Mouse (Mus musculus) embryonic facial prominence, embryonic 13.5 days (tissue): Measurements from ENCODE around the gene Fam57b. TPM values are rescaled to one million over a fixed set of nuclear protein-coding genes. Genes with fewer than 3 reads are reported as not detected.

Source experiments
- ATAC-seq: fragments of 200-750 bp; cut with Nextera tagmentation; 2 replicates; pipeline ENCODE4 v1.8.0; 2017; ENCODE audit warnings: low read depth; ENCODE audit not compliant: insufficient number of reproducible peaks, insufficient read depth, low FRiP score, low TSS enrichment
- H3K27ac ChIP-seq: fragments of 300-500 bp; sonication (generic); 2 replicates; pipeline ENCODE4 v1.5.1; 2015; ENCODE audit warnings: moderate library complexity, mild to moderate bottlenecking, inconsistent platforms
- H3K27me3 ChIP-seq: fragments of 300-500 bp; sonication (generic); 2 replicates; pipeline ENCODE4 v1.6.1; 2015; ENCODE audit warnings: mild to moderate bottlenecking, inconsistent platforms
- H3K36me3 ChIP-seq: fragments of 300-500 bp; sonication (generic); 2 replicates; pipeline ENCODE4 v1.6.1; 2015; ENCODE audit warnings: mild to moderate bottlenecking, inconsistent platforms
- H3K4me1 ChIP-seq: fragments of 300-500 bp; sonication (generic); 2 replicates; pipeline ENCODE4 v1.6.1; 2015; ENCODE audit warnings: inconsistent platforms
- H3K4me2 ChIP-seq: fragments of 300-500 bp; sonication (generic); 2 replicates; pipeline ENCODE4 v1.6.1; 2015; ENCODE audit warnings: moderate library complexity, mild to moderate bottlenecking, inconsistent platforms
- H3K4me3 ChIP-seq: fragments of 300-500 bp; sonication (generic); 2 replicates; pipeline ENCODE4 v1.5.1; 2015; ENCODE audit warnings: mild to moderate bottlenecking, inconsistent platforms
- H3K9ac ChIP-seq: fragments of 300-500 bp; sonication (generic); 2 replicates; pipeline ENCODE4 v1.6.1; 2015; ENCODE audit warnings: mild to moderate bottlenecking, inconsistent platforms
- H3K9me3 ChIP-seq: fragments of 300-500 bp; sonication (generic); 2 replicates; pipeline ENCODE4 v1.6.1; 2016; ENCODE audit warnings: inconsistent platforms
- WGBS: fragments of 180-500 bp; shearing (Covaris S2); methylation state at CpG from one replicate; pipeline ENCODE4 v1.1.7; 2015; ENCODE audit warnings: mixed read lengths; 5-methylcytosine and 5-hydroxymethylcytosine counted together
- polyA plus RNA-seq: library from polyadenylated mRNA; unstranded; fragments of >200 nt; fragmentation: Nextera tagmentation; extraction: Ambion mirVana; gene quantifications from 2 replicates; pipeline ENCODE4 v1.2.1, GENCODE M21; 2015

Fam57b gene
- polyA plus RNA-seq = 0.45 and 0.70 TPM in 2 replicates

- no peak for ATAC-seq
- H3K9me3 ChIP-seq = no peaks in the 10 kb centered on the region
- peak within 1 kb of the TSS; percentile 78 for H3K4me3 ChIP-seq
- H3K4me1 ChIP-seq = peaks cover 44% of the 10 kb centered on the region
- 29% methylated on average over 21 of the region's 21 CpGs for WGBS
- peaks cover 34% of the 10 kb centered on the region for H3K36me3 ChIP-seq
- peak within 1 kb of the TSS; percentile 91 for H3K9ac ChIP-seq
- peak within 1 kb of the TSS; percentile 89 for H3K4me2 ChIP-seq
- H3K27me3 ChIP-seq = no peaks in the 10 kb centered on the region
- peak within 1 kb of the TSS; percentile 98 for H3K27ac ChIP-seq
Observed at GRCm38 (mm10) chr7:126797411-126798126, at the start of gene Fam57b. TSS of gene Fam57b (plus strand) at chr7:126797668.

GRCm38 (mm10) chr7:126748824-126749223 is 48.6 kb upstream of the Fam57b start:
- ATAC-seq = no peak
- H3K9ac ChIP-seq = 0 out of 2 replicates have a peak overlapping the region, but pooled peaks have one; percentile 11
- H3K36me3 ChIP-seq = no peaks in the 10 kb centered on the region
- no peak overlapping the region for H3K4me3 ChIP-seq
- no peak overlapping the region for H3K4me2 ChIP-seq
- peaks cover 9% of the 10 kb centered on the region; the same call in 1 of the 2 replicates for H3K4me1 ChIP-seq
- no peaks in the 10 kb centered on the region for H3K27me3 ChIP-seq
- H3K27ac ChIP-seq = 0 out of 2 replicates have a peak overlapping the region, but pooled peaks have one; percentile 33
- WGBS = 71% methylated on average over 7 of the region's 7 CpGs
- H3K9me3 ChIP-seq = no peaks in the 10 kb centered on the region

GRCm38 (mm10) chr7:126749582-126750343 is 47.7 kb upstream of the Fam57b start:
- H3K27me3 ChIP-seq = no peaks in the 10 kb centered on the region
- H3K36me3 ChIP-seq = no peaks in the 10 kb centered on the region
- no peak overlapping the region for H3K4me2 ChIP-seq
- H3K4me1 ChIP-seq = peaks cover 9% of the 10 kb centered on the region; the same call in 1 of the 2 replicates
- no peak overlapping the region for H3K9ac ChIP-seq
- no peak overlapping the region for H3K4me3 ChIP-seq
- no peaks in the 10 kb centered on the region for H3K9me3 ChIP-seq
- 97% methylated on average over 17 of the region's 17 CpGs for WGBS
- no peak for ATAC-seq
- H3K27ac ChIP-seq = no peak overlapping the region

GRCm38 (mm10) chr7:126754866-126755265 is 42.6 kb upstream of the Fam57b start:
- 0 out of 2 replicates have a peak, but pooled peaks have one; percentile 57 for ATAC-seq
- Histone ChIP-seq H3K27me3 (no peaks in the 10 kb centered on the region), H3K4me2 (peak overlapping the region; percentile 39), H3K4me3 (no peak overlapping the region), H3K9ac (peak overlapping the region; percentile 61), H3K27ac (peak overlapping the region; percentile 53; the same call in 1 of the 2 replicates), H3K36me3 (no peaks in the 10 kb centered on the region), H3K9me3 (no peaks in the 10 kb centered on the region), H3K4me1 (peaks cover 4% of the 10 kb centered on the region; the same call in 1 of the 2 replicates)
- WGBS = 2% methylated on average over 9 of the region's 9 CpGs

GRCm38 (mm10) chr7:126758539-126758938 is 38.9 kb upstream of the Fam57b start:
- no peak overlapping the region for H3K9ac ChIP-seq

DNA sequence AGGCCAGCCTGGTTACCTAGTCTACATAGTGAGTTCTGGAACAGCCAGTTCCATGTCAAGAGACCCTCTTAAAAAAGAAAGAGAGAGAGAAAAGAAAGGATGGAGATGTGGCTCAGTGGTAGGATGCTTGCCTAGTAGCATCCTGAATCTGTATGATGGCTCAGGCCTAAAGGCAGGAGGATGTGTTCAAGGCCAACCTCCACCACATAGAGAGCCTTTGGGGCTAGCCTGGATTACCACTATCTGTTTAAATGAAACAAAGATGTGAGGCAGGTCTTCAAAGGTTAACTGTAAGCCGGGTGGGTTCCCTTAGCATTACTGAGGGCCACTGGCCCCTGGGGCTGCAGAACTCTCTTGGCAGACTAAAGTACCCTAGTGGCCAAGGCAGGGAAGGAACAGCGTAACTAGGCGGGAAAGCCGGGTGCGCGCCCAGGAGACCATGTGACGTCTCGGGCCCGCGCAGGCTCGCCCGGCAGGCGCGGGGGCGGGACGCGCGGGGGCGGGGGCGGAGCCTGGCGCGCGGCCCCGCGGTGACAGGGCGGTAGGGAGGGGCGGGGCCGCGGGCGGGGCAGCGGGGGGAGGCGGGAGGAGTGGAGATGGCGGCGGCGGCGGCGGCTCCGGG is 38.3 kb upstream of the Fam57b start, which contains the start of gene Mapk3:
Mapk3 (plus strand) TSS at position 552 of the 622 bp plus-strand sequence.
- H3K9ac ChIP-seq = peak within 1 kb of the TSS; percentile 90
- WGBS = 1% methylated on average over 25 of the region's 38 CpGs
- peak; percentile 56; the same call in 1 of the 2 replicates for ATAC-seq
- peaks cover 38% of the 10 kb centered on the region for H3K4me1 ChIP-seq
- H3K27ac ChIP-seq = peak within 1 kb of the TSS; percentile 88
- no peaks in the 10 kb centered on the region for H3K9me3 ChIP-seq
- peak within 1 kb of the TSS; percentile 87 for H3K4me2 ChIP-seq
- peak within 1 kb of the TSS; percentile 77 for H3K4me3 ChIP-seq
- H3K36me3 ChIP-seq = peaks cover 10% of the 10 kb centered on the region
- no peaks in the 10 kb centered on the region for H3K27me3 ChIP-seq

More at GRCm38 (mm10) chr7:126758539-126758938, 38.9 kb upstream of the Fam57b start:
- ATAC-seq = no peak
- Histone ChIP-seq H3K4me2 (no peak overlapping the region), H3K4me3 (no peak overlapping the region), H3K27me3 (no peaks in the 10 kb centered on the region), H3K27ac (no peak overlapping the region), H3K36me3 (peaks cover 4% of the 10 kb centered on the region), H3K4me1 (peaks cover 38% of the 10 kb centered on the region), H3K9me3 (no peaks in the 10 kb centered on the region)
- WGBS = 64% methylated on average over 7 of the region's 7 CpGs

DNA sequence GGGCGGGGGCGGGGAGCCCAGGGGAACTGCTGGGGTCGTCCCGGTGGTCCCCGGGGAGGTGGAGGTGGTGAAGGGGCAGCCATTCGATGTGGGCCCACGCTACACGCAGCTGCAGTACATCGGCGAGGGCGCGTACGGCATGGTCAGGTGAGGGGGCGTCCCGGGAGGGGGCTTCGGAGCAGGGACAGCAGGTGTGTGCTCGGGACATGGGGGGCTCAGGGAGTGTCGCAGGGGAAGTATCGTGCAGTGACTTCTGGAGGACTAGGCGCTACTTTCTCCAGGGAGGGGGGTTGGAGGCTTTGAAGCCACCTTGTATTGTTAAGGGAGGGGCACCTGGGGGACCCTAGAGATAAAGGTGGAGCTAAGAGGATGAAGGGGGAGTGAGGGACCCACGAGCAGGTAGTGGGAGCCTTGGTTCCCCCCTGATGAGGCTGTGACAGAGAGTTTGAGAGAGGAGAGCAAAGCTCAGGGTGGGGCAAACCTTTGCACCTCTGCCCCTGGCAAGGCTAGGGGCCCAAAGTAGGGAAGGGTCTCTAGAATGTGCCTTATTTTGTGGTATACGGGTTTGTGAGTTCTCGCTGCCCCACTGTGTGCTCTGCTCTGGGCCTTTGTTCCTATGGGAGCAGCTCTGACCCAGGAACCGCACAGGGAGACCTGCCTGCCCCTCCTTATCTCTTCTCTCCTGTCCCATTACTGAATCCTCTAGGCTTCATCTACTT is 37.6 kb upstream of the Fam57b start:
- H3K36me3 ChIP-seq = peaks cover 17% of the 10 kb centered on the region
- peak overlapping the region; percentile 88 for H3K27ac ChIP-seq
- ATAC-seq = peak; percentile 16; the same call in 1 of the 2 replicates
- H3K9me3 ChIP-seq = no peaks in the 10 kb centered on the region
- H3K4me3 ChIP-seq = peak overlapping the region; percentile 77
- peaks cover 38% of the 10 kb centered on the region for H3K4me1 ChIP-seq
- WGBS = under 1% methylated on average over 23 of the region's 24 CpGs
- no peaks in the 10 kb centered on the region for H3K27me3 ChIP-seq
- H3K4me2 ChIP-seq = peak overlapping the region; percentile 87
- H3K9ac ChIP-seq = peak overlapping the region; percentile 90

GRCm38 (mm10) chr7:126760391-126760802 is 37.1 kb upstream of the Fam57b start:
- Histone ChIP-seq H3K9ac (peak overlapping the region; percentile 90), H3K36me3 (peaks cover 23% of the 10 kb centered on the region), H3K27ac (peak overlapping the region; percentile 88), H3K4me1 (peaks cover 34% of the 10 kb centered on the region), H3K27me3 (no peaks in the 10 kb centered on the region), H3K4me2 (peak overlapping the region; percentile 87), H3K4me3 (peak overlapping the region; percentile 77), H3K9me3 (no peaks in the 10 kb centered on the region)
- 29% methylated on average over 3 of the region's 3 CpGs for WGBS
- ATAC-seq = 0 out of 2 replicates have a peak, but pooled peaks have one; percentile 2

- Histone ChIP-seq H3K4me2 (peak overlapping the region; percentile 87), H3K36me3 (peaks cover 28% of the 10 kb centered on the region), H3K27me3 (no peaks in the 10 kb centered on the region), H3K27ac (peak overlapping the region; percentile 88; the same call in 1 of the 2 replicates), H3K4me3 (peak overlapping the region; percentile 77), H3K9ac (peak overlapping the region; percentile 90), H3K9me3 (no peaks in the 10 kb centered on the region), H3K4me1 (peaks cover 34% of the 10 kb centered on the region)
- 65% methylated on average over 4 of the region's 4 CpGs for WGBS
- no peak for ATAC-seq
Observed at GRCm38 (mm10) chr7:126760956-126761355, 36.5 kb upstream of the Fam57b start.

GRCm38 (mm10) chr7:126761529-126762067 is 35.9 kb upstream of the Fam57b start:
- no peak for ATAC-seq
- Histone ChIP-seq H3K9me3 (no peaks in the 10 kb centered on the region), H3K27me3 (no peaks in the 10 kb centered on the region), H3K4me3 (no peak overlapping the region), H3K27ac (peak overlapping the region; percentile 72), H3K9ac (peak overlapping the region; percentile 57; the same call in 1 of the 2 replicates), H3K36me3 (peaks cover 35% of the 10 kb centered on the region), H3K4me1 (peaks cover 34% of the 10 kb centered on the region), H3K4me2 (0 out of 2 replicates have a peak overlapping the region, but pooled peaks have one; percentile 87)
- WGBS = 75% methylated on average over 6 of the region's 6 CpGs
